Mouse (Mus musculus) heart, embryonic 16.5 days (tissue): Measurements from ENCODE around the gene Cmtr1. TPM values are rescaled to one million over a fixed set of nuclear protein-coding genes. Genes with fewer than 3 reads are reported as not detected.
A peak's percentile ranks its signal among the peaks of the same experiment; 100 is the strongest.

Experiments used
- ATAC-seq: fragments of 200-750 bp; cut with Nextera tagmentation; replicated peaks from 2 replicates; pipeline ENCODE4 v1.8.0; 2017; ENCODE audit warnings: moderate number of reproducible peaks; ENCODE audit not compliant: insufficient read depth, low FRiP score; ENCODE audit errors: extremely low read depth
- H3K27ac ChIP-seq: fragments of 300-500 bp; sonication (generic); 2 replicates; pipeline ENCODE4 v1.5.1; 2014; ENCODE audit warnings: mild to moderate bottlenecking, low read length, control low read depth, moderate library complexity
- H3K27me3 ChIP-seq: fragments of 300-500 bp; sonication (generic); 2 replicates; pipeline ENCODE4 v1.6.1; 2014; ENCODE audit warnings: low read length, mixed read lengths; ENCODE audit not compliant: control insufficient read depth, insufficient read depth
- H3K36me3 ChIP-seq: fragments of 300-500 bp; sonication (generic); 2 replicates; pipeline ENCODE4 v1.6.1; 2014; ENCODE audit not compliant: control insufficient read depth, insufficient read depth
- H3K4me1 ChIP-seq: fragments of 300-500 bp; sonication (generic); 2 replicates; pipeline ENCODE4 v1.6.1; 2014; ENCODE audit warnings: low read length, mixed read lengths; ENCODE audit not compliant: control insufficient read depth, insufficient read depth
- H3K4me2 ChIP-seq: fragments of 300-500 bp; sonication (generic); 2 replicates; pipeline ENCODE4 v1.6.1; 2014; ENCODE audit warnings: low read depth, mild to moderate bottlenecking, control low read depth, low read length
- H3K4me3 ChIP-seq: fragments of 300-500 bp; sonication (generic); 2 replicates; pipeline ENCODE4 v1.5.1; 2014; ENCODE audit warnings: mild to moderate bottlenecking, control low read depth, low read length
- H3K9ac ChIP-seq: fragments of 300-500 bp; sonication (generic); 2 replicates; pipeline ENCODE4 v1.6.1; 2014; ENCODE audit warnings: low read length, control low read depth
- H3K9me3 ChIP-seq: fragments of 300-500 bp; sonication (generic); replicated peaks from 2 replicates; pipeline ENCODE4 v1.6.1; 2016; ENCODE audit warnings: low read length; ENCODE audit not compliant: control insufficient read depth
- WGBS: fragments of 180-500 bp; shearing (Covaris S2); extraction: QIAGEN DNeasy Blood & Tissue Kit; methylation state at CpG from one replicate; pipeline ENCODE4 v1.1.7; 2014; 5-methylcytosine and 5-hydroxymethylcytosine counted together
- polyA plus RNA-seq: library from polyadenylated mRNA; unstranded; fragments of >200 nt; fragmentation: Nextera tagmentation; extraction: Ambion mirVana; gene quantifications from 2 replicates; pipeline ENCODE4 v1.2.1, GENCODE M21; 2015

The Cmtr1 gene
- polyA plus RNA-seq, 1 experiment from 2014 or later, result 90.5 TPM

- H3K9me3 ChIP-seq, result no peaks in the 10 kb centered on the region
- peaks cover 37% of the 10 kb centered on the region for H3K36me3 ChIP-seq
- WGBS, result 93% methylated on average over 10 of the region's 10 CpGs
- peak overlapping the region; percentile 56 for H3K27ac ChIP-seq
- H3K4me1 ChIP-seq, result peaks cover 8% of the 10 kb centered on the region
- no peaks in the 10 kb centered on the region for H3K27me3 ChIP-seq
- no peak overlapping the region for H3K4me3 ChIP-seq
- no peak for ATAC-seq
- H3K4me2 ChIP-seq, result no peak overlapping the region
- H3K9ac ChIP-seq, result no peak overlapping the region
Measured at GRCm38 (mm10) chr17:29688610-29689009, 28.2 kb downstream of the Cmtr1 start.

- Histone ChIP-seq H3K4me2 (no peak overlapping the region), H3K4me1 (peaks cover 8% of the 10 kb centered on the region), H3K9ac (no peak overlapping the region), H3K4me3 (no peak overlapping the region), H3K9me3 (no peaks in the 10 kb centered on the region), H3K27ac (no peak overlapping the region), H3K36me3 (peaks cover 46% of the 10 kb centered on the region), H3K27me3 (no peaks in the 10 kb centered on the region)
- 66% methylated on average over 6 of the region's 6 CpGs for WGBS
- ATAC-seq, result no peak
Measured at GRCm38 (mm10) chr17:29690257-29690656, 29.9 kb downstream of the Cmtr1 start.

GRCm38 (mm10) chr17:29692827-29693226, 32.4 kb downstream of the Cmtr1 start:
- Histone ChIP-seq H3K9me3 (no peaks in the 10 kb centered on the region), H3K36me3 (peaks cover 58% of the 10 kb centered on the region), H3K27ac (no peak overlapping the region), H3K4me3 (no peak overlapping the region), H3K27me3 (no peaks in the 10 kb centered on the region), H3K4me2 (no peak overlapping the region), H3K4me1 (peaks cover 1% of the 10 kb centered on the region), H3K9ac (no peak overlapping the region)
- no peak for ATAC-seq
- 68% methylated on average over 2 of the region's 2 CpGs for WGBS

- no peak overlapping the region for H3K4me2 ChIP-seq
- H3K27me3 ChIP-seq, result no peaks in the 10 kb centered on the region
- no peak overlapping the region for H3K27ac ChIP-seq
- no peak overlapping the region for H3K9ac ChIP-seq
- peaks cover 58% of the 10 kb centered on the region for H3K36me3 ChIP-seq
- no peaks in the 10 kb centered on the region for H3K9me3 ChIP-seq
- 65% methylated on average over 2 of the region's 2 CpGs for WGBS
- ATAC-seq, result no peak
- H3K4me1 ChIP-seq, result no peaks in the 10 kb centered on the region
- H3K4me3 ChIP-seq, result no peak overlapping the region
Measured at GRCm38 (mm10) chr17:29693571-29693970, 33.2 kb downstream of the Cmtr1 start.

GRCm38 (mm10) chr17:29694516-29694915, 34.1 kb downstream of the Cmtr1 start:
- no peak for ATAC-seq
- H3K36me3 ChIP-seq, result peaks cover 61% of the 10 kb centered on the region
- no peak overlapping the region for H3K4me3 ChIP-seq
- H3K9ac ChIP-seq, result no peak overlapping the region
- no peaks in the 10 kb centered on the region for H3K27me3 ChIP-seq
- H3K4me2 ChIP-seq, result no peak overlapping the region
- H3K4me1 ChIP-seq, result no peaks in the 10 kb centered on the region
- H3K9me3 ChIP-seq, result no peaks in the 10 kb centered on the region
- 90% methylated on average over 4 of the region's 4 CpGs for WGBS
- H3K27ac ChIP-seq, result no peak overlapping the region

GRCm38 (mm10) chr17:29696940-29697339, 36.5 kb downstream of the Cmtr1 start:
- H3K27ac ChIP-seq, result no peak overlapping the region
- peaks cover 56% of the 10 kb centered on the region for H3K36me3 ChIP-seq
- ATAC-seq, result no peak
- no peaks in the 10 kb centered on the region for H3K4me1 ChIP-seq
- no peak overlapping the region for H3K9ac ChIP-seq
- no peak overlapping the region for H3K4me3 ChIP-seq
- H3K9me3 ChIP-seq, result no peaks in the 10 kb centered on the region
- 95% methylated on average over 8 of the region's 8 CpGs for WGBS
- H3K4me2 ChIP-seq, result no peak overlapping the region
- no peaks in the 10 kb centered on the region for H3K27me3 ChIP-seq

- H3K9me3 ChIP-seq, result no peaks in the 10 kb centered on the region
- no peak overlapping the region for H3K4me2 ChIP-seq
- H3K27me3 ChIP-seq, result no peaks in the 10 kb centered on the region
- H3K9ac ChIP-seq, result no peak overlapping the region
- 83% methylated on average over 6 of the region's 6 CpGs for WGBS
- no peak overlapping the region for H3K27ac ChIP-seq
- no peaks in the 10 kb centered on the region for H3K4me1 ChIP-seq
- H3K4me3 ChIP-seq, result no peak overlapping the region
- ATAC-seq, result no peak
- peaks cover 56% of the 10 kb centered on the region for H3K36me3 ChIP-seq
Measured at GRCm38 (mm10) chr17:29698421-29698820, 38.0 kb downstream of the Cmtr1 start.

- Histone ChIP-seq H3K27ac (no peak overlapping the region), H3K27me3 (no peaks in the 10 kb centered on the region), H3K4me2 (no peak overlapping the region), H3K4me3 (no peak overlapping the region), H3K9me3 (no peaks in the 10 kb centered on the region), H3K9ac (no peak overlapping the region), H3K4me1 (no peaks in the 10 kb centered on the region), H3K36me3 (peaks cover 46% of the 10 kb centered on the region)
- 90% methylated on average over 7 of the region's 7 CpGs for WGBS
- ATAC-seq, result no peak
Measured at GRCm38 (mm10) chr17:29700573-29700972, 40.2 kb downstream of the Cmtr1 start.

- peaks cover 3% of the 10 kb centered on the region; the same call in 1 of the 2 replicates for H3K4me1 ChIP-seq
- H3K27me3 ChIP-seq, result no peaks in the 10 kb centered on the region
- H3K9me3 ChIP-seq, result no peaks in the 10 kb centered on the region
- H3K4me3 ChIP-seq, result no peak overlapping the region
- 76% methylated on average over 4 of the region's 4 CpGs for WGBS
- H3K36me3 ChIP-seq, result peaks cover 31% of the 10 kb centered on the region
- H3K9ac ChIP-seq, result no peak overlapping the region
- no peak overlapping the region for H3K4me2 ChIP-seq
- no peak for ATAC-seq
- no peak overlapping the region for H3K27ac ChIP-seq
Measured at GRCm38 (mm10) chr17:29702938-29703710, 42.7 kb downstream of the Cmtr1 start.
